Mouse (Mus musculus) hindbrain, embryonic 13.5 days (tissue): Measurements from ENCODE around the gene Gosr2. TPM values are rescaled to one million over a fixed set of nuclear protein-coding genes. Genes with fewer than 3 reads are reported as not detected.

Experiments
- ATAC-seq: fragments of 200-750 bp; cut with Nextera tagmentation; 2 replicates; pipeline ENCODE4 v1.8.0; 2017; ENCODE audit warnings: moderate TSS enrichment; ENCODE audit not compliant: low FRiP score
- H3K27ac ChIP-seq: fragments of 300-500 bp; sonication (generic); 2 replicates; pipeline ENCODE4 v1.5.1; 2015; ENCODE audit warnings: inconsistent platforms, mild to moderate bottlenecking, moderate library complexity
- H3K27me3 ChIP-seq: fragments of 300-500 bp; sonication (generic); 2 replicates; pipeline ENCODE4 v1.6.1; 2015; ENCODE audit warnings: mild to moderate bottlenecking, inconsistent platforms
- H3K36me3 ChIP-seq: fragments of 300-500 bp; sonication (generic); 2 replicates; pipeline ENCODE4 v1.6.1; 2015; ENCODE audit warnings: mild to moderate bottlenecking, inconsistent platforms
- H3K4me1 ChIP-seq: fragments of 300-500 bp; sonication (generic); replicated peaks from 2 replicates; pipeline ENCODE4 v1.6.1; 2015; ENCODE audit warnings: inconsistent platforms
- H3K4me2 ChIP-seq: fragments of 300-500 bp; sonication (generic); 2 replicates; pipeline ENCODE4 v1.6.1; 2015; ENCODE audit warnings: inconsistent platforms, mild to moderate bottlenecking, moderate library complexity
- H3K4me3 ChIP-seq: fragments of 300-500 bp; sonication (generic); 2 replicates; pipeline ENCODE4 v1.5.1; 2015; ENCODE audit warnings: mild to moderate bottlenecking, inconsistent platforms
- H3K9ac ChIP-seq: fragments of 300-500 bp; sonication (generic); 2 replicates; pipeline ENCODE4 v1.6.1; 2015; ENCODE audit warnings: mild to moderate bottlenecking, inconsistent platforms
- H3K9me3 ChIP-seq: fragments of 300-500 bp; sonication (generic); 2 replicates; pipeline ENCODE4 v1.6.1; 2016; ENCODE audit warnings: inconsistent platforms
- WGBS: fragments of 180-500 bp; shearing (Covaris S2); methylation state at CpG from one replicate; pipeline ENCODE4 v1.1.7; 2015; 5-methylcytosine and 5-hydroxymethylcytosine counted together
- polyA plus RNA-seq: library from polyadenylated mRNA; unstranded; fragments of >200 nt; fragmentation: Nextera tagmentation; extraction: Ambion mirVana; gene quantifications from 2 replicates; pipeline ENCODE4 v1.2.1, GENCODE M21; 2015

Gene Gosr2
- polyA plus RNA-seq, 1 experiment from 2014 or later, result 90.7 TPM

DNA sequence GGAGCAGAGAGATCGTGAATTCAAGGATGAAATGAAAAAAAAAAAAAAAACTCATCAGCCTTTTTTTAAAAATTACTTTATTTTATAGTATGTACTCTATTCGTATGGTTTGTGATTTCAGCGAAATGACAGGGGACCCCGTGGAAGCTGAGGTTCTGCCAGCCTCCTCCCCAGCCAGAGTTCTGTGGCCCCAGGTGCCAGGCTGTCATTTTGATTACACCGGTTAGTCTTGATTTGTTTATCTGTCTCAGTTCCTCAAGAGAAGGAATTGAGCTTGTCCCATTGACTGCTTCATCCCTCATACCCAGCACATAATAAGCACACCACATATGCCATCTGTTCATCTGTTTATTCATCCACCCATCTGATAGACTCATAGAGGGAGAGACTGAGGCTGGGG is 21.7 kb upstream of the Gosr2 start:
- no peaks in the 10 kb centered on the region for H3K36me3 ChIP-seq
- WGBS, result 71% methylated on average over 5 of the region's 5 CpGs

DNA sequence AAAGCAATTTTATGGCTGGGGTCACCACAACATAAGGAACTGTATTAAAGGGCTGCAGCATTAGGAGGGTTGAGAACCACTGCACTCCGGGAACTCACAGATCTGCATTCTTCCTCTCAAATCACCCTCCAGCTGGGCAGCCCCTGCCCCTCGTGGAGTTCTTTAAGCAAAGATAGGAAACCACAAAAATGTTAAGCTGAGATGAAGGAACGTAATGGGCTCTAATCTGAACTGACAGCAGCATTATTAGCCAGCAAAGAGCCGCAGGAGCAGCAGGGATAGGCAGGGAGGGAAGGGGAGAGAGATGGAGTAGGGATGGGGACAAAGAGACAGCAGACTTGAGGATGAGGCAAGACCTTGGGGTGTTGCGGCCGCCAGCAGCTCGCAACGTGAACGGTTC is 19.3 kb upstream of the Gosr2 start:
- no peak overlapping the region for H3K4me3 ChIP-seq
- H3K4me2 ChIP-seq, result no peak overlapping the region
- no peak overlapping the region for H3K9ac ChIP-seq
- no peaks in the 10 kb centered on the region for H3K36me3 ChIP-seq
- no peaks in the 10 kb centered on the region for H3K9me3 ChIP-seq
- no peak for ATAC-seq
- H3K27ac ChIP-seq, result peak overlapping the region; percentile 14; the same call in 1 of the 2 replicates
- no peaks in the 10 kb centered on the region for H3K27me3 ChIP-seq
- WGBS, result 64% methylated on average over 9 of the region's 9 CpGs
- H3K4me1 ChIP-seq, result peaks cover 6% of the 10 kb centered on the region

More for the DNA sequence above, 21.7 kb upstream of the Gosr2 start:
- H3K4me1 ChIP-seq, result peaks cover 12% of the 10 kb centered on the region
- no peaks in the 10 kb centered on the region for H3K9me3 ChIP-seq
- no peak overlapping the region for H3K4me2 ChIP-seq
- no peaks in the 10 kb centered on the region for H3K27me3 ChIP-seq
- no peak overlapping the region for H3K9ac ChIP-seq
- no peak overlapping the region for H3K4me3 ChIP-seq
- ATAC-seq, result no peak
- no peak overlapping the region for H3K27ac ChIP-seq

DNA sequence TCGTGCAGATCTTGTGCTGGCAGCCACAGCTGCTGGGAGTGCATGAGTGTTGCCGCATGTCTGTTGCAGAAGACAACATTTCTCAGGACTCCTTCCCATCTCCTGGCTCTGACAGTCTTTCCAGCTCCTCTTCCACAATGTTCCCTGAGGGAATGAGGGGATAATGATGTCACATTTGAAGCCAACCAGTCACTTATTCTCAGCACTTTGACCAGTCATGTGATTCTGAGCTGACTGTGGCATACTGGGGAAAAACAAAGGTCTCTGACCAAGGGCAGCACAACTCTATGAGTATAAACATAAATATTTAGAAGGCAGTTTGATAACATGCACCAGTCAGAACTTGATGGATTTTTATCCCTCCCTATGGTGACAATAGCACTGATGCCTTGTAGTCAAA is 16.4 kb upstream of the Gosr2 start:
- Histone ChIP-seq H3K9me3 (no peaks in the 10 kb centered on the region), H3K4me1 (no peaks in the 10 kb centered on the region; the same call in 1 of the 2 replicates), H3K9ac (no peak overlapping the region), H3K4me2 (no peak overlapping the region), H3K36me3 (no peaks in the 10 kb centered on the region), H3K27me3 (no peaks in the 10 kb centered on the region), H3K27ac (no peak overlapping the region), H3K4me3 (no peak overlapping the region)
- 92% methylated on average over 2 of the region's 2 CpGs for WGBS
- no peak for ATAC-seq

DNA sequence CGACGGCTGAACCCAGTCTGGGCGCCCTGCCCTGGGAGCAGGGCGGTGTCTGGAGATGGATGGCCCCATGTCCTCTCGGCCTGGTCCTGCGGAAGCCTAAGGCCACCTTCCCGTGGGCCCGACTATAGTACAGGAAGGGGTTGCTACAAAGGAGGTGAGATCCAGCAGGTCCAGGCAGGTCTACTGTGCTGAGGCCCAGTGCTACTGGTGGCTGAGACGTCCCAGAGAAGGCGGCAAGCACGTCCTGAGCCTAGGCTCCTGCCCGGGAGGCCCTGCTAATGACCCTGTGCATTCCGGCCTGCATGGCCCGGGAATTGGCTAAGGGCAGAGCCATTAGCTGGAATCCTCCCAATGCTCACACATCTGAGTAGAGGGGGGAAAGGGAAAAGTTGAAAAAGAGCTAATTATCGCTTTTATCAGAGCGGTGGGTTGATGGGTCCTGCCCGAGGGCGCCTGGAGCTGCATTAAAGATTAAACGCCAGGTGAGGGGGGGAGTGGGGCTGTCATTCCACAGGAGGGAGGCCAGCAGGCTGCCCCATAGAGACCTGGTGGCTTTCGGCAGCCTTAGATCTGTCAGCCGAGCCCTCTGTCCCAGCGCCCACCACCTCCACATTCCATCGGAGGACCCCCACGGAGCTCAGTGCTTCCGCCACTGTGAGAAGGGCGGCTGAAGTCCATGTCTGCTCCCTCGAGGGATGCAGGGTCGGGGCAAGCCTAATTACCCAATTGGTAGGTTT is 14.3 kb upstream of the Gosr2 start:
- H3K9me3 ChIP-seq, result no peaks in the 10 kb centered on the region
- H3K4me3 ChIP-seq, result no peak overlapping the region
- H3K4me1 ChIP-seq, result no peaks in the 10 kb centered on the region
- ATAC-seq, result no peak
- H3K27me3 ChIP-seq, result no peaks in the 10 kb centered on the region
- no peaks in the 10 kb centered on the region for H3K36me3 ChIP-seq
- no peak overlapping the region for H3K4me2 ChIP-seq
- 70% methylated on average over 28 of the region's 28 CpGs for WGBS
- H3K27ac ChIP-seq, result no peak overlapping the region
- no peak overlapping the region for H3K9ac ChIP-seq

DNA sequence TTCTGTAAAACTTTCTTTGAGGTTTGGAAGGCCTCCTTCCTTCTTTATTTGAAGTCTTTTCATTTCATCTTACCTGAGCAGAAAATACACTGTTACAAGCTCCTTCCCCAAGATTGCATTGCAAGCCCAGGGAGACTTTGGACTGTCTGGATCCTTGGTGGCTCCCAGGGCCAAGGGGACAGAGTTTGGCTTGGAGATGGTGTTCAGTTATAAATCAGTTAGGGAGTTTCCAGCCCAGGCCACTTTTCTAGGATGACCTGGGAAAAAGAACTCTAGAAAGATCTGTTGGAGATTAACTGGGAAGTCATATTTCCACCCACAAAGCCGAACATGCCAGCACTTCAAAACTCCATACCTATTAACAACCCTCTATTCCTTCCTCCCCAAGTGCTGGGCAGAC is 12.3 kb upstream of the Gosr2 start:
- no peak for ATAC-seq
- Histone ChIP-seq H3K27ac (no peak overlapping the region), H3K27me3 (no peaks in the 10 kb centered on the region), H3K9ac (no peak overlapping the region), H3K9me3 (no peaks in the 10 kb centered on the region), H3K4me3 (no peak overlapping the region), H3K36me3 (no peaks in the 10 kb centered on the region), H3K4me2 (no peak overlapping the region), H3K4me1 (no peaks in the 10 kb centered on the region)
- 96% methylated on average over 1 of the region's 1 CpGs for WGBS

DNA sequence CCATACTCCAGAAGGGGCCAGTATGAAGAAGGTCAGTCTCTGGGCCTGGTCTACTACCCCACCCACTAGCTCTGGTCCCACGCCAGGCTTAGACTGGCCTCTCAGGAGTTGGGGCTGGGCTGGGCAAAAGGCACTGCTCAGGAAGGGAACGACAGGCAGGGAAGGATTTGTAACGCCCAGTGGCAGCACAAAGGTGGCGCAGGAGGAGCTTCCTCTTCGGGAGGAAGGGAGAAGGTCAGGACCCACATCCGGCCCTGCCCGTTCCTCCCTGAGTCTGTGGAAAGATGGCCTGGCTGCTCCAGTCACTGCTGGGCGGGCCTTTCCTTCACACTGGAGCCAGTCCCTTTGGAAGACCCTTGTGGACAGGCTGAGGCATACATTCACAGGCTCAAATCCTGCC is 9.3 kb upstream of the Gosr2 start:
- H3K9me3 ChIP-seq, result no peaks in the 10 kb centered on the region
- no peak for ATAC-seq
- no peak overlapping the region for H3K9ac ChIP-seq
- WGBS, result 73% methylated on average over 8 of the region's 8 CpGs
- no peaks in the 10 kb centered on the region for H3K4me1 ChIP-seq
- no peak overlapping the region for H3K4me2 ChIP-seq
- H3K4me3 ChIP-seq, result no peak overlapping the region
- no peak overlapping the region for H3K27ac ChIP-seq
- H3K27me3 ChIP-seq, result no peaks in the 10 kb centered on the region
- H3K36me3 ChIP-seq, result no peaks in the 10 kb centered on the region

DNA sequence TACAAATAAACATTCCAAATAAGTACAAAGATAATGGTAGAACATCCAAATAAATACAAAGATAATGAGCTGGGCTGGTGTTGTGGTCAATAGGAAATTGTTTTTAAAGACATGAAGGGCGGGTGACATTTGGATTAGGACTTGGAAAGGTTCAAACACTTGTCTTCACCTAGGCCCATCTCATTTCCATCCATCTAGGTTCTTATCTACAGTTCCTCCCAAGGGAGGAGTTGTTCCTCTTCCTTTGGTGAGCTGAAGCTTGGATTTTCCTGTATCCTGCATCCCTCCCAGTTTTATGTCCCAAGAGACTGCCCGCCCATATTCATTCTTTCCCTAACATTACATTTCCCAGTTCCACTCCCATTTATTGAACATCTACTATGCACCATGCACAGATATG is 528 bp upstream of the Gosr2 start:
- WGBS, result 76% methylated on average over 2 of the region's 2 CpGs
- Histone ChIP-seq H3K36me3 (no peaks in the 10 kb centered on the region), H3K9ac (peak overlapping the region; percentile 93), H3K9me3 (no peaks in the 10 kb centered on the region), H3K27ac (peak overlapping the region; percentile 98), H3K4me2 (peak overlapping the region; percentile 71), H3K4me1 (peaks cover 30% of the 10 kb centered on the region), H3K27me3 (no peaks in the 10 kb centered on the region), H3K4me3 (peak overlapping the region; percentile 92)
- no peak for ATAC-seq

DNA sequence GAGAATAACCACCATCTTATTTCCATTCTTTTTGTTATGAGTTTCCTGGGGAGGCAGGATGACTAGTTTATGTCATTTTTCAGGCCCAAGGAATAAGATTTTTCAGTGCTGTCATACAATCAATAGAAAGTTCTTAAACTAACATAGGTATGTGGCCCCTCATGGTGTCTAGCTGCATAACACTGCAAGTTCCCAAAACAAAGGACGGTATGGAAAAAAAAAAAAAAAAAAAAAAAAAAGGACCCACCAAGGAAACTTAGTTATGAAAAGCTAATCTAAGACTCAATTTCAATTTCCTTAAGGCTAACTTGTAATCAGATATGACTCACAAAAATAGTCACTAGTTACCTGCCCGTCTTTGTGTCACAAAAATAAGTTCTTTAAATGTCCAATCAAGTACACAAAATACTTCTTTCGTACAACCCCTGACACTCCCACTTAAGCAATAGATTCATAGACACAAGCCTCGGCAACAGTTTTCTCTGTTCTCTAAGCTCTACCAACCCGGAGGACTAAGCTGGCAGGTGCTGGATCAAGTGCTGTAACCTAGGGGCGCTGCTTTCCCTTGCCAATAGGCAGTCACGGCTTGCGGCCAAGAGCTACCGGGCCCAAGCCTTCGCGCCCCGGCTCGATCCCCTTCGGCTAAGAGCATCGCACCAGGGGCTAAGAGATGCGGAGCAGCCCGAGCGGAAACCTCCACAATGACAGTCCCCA is 690 bp downstream of the Gosr2 start:
- no peak; the same call in 1 of the 2 replicates for ATAC-seq
- peak overlapping the region; percentile 71 for H3K4me2 ChIP-seq
- no peaks in the 10 kb centered on the region for H3K27me3 ChIP-seq
- H3K4me3 ChIP-seq, result peak overlapping the region; percentile 92
- H3K9ac ChIP-seq, result peak overlapping the region; percentile 93
- H3K9me3 ChIP-seq, result no peaks in the 10 kb centered on the region
- 2% methylated on average over 18 of the region's 18 CpGs for WGBS
- peaks cover 35% of the 10 kb centered on the region for H3K4me1 ChIP-seq
- H3K27ac ChIP-seq, result peak overlapping the region; percentile 98
- H3K36me3 ChIP-seq, result no peaks in the 10 kb centered on the region

DNA sequence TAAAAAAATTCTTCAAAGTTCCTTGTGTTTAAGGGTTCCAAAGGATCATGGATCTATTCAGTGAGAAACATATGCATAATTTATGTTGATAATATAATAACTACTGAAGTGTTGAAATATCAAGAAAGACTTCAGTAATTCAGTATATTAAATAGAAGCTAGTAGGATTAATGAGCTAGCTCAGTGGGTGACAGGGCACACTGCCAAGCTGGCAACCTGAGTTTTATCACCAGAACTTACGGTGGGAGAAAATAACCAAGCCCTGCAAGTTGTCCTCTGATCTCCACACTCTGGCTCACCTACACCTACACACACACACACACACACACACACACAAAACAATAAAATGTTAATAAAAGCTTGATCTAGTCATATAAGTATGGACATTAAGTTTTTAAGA is 4.5 kb downstream of the Gosr2 start:
- Histone ChIP-seq H3K4me1 (peaks cover 51% of the 10 kb centered on the region), H3K27me3 (no peaks in the 10 kb centered on the region), H3K36me3 (0 out of 2 replicates have a peak, but pooled peaks cover 4% of the 10 kb centered on the region), H3K27ac (no peak overlapping the region), H3K9ac (no peak overlapping the region), H3K9me3 (no peaks in the 10 kb centered on the region), H3K4me3 (no peak overlapping the region), H3K4me2 (no peak overlapping the region)
- no peak for ATAC-seq
- 55% methylated on average over 1 of the region's 1 CpGs for WGBS

DNA sequence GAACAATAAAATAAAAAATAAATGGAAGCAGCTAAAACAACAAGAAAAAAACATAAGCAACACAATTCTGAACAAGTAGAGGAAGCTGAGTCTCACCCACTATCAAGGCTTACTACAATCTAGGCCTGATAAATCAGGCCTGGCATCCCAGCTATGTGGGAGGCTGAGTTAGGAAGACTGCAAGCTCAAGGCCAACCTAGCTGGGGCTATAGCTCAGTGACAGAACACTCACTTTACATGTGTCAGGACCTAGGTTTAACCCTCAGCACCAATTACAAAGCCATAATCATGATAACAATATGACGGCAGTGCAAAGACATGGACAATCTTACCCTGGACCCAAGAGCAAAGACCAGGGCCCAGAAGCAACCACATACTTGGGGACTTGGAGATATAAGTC is 6.7 kb downstream of the Gosr2 start:
- Histone ChIP-seq H3K4me1 (peaks cover 41% of the 10 kb centered on the region), H3K36me3 (peaks cover 23% of the 10 kb centered on the region), H3K4me3 (no peak overlapping the region), H3K9ac (no peak overlapping the region), H3K27ac (no peak overlapping the region), H3K9me3 (no peaks in the 10 kb centered on the region), H3K4me2 (no peak overlapping the region), H3K27me3 (no peaks in the 10 kb centered on the region)
- WGBS, result 86% methylated on average over 1 of the region's 1 CpGs
- no peak for ATAC-seq

DNA sequence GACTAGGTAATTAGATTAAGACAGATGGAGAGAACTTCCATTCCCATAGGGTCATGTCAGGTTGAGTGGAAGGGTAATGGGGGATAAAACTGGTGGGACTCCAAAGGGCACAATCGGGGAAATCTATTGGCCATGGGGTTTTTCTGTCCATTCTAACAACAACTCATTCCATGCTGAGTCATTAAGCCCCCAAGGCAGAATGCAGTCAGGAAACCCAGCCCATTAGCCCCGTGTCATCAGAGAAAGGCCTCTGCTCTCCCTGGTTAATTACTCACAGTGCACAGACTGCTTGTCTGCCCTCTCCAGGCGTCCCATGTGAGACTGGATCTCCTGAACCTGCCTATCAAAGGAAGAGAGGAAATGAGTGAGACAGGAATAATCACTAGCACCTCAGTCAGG is 8.7 kb downstream of the Gosr2 start:
- Histone ChIP-seq H3K4me3 (no peak overlapping the region), H3K9ac (no peak overlapping the region), H3K27me3 (no peaks in the 10 kb centered on the region), H3K4me2 (no peak overlapping the region), H3K9me3 (no peaks in the 10 kb centered on the region), H3K27ac (no peak overlapping the region), H3K36me3 (peaks cover 44% of the 10 kb centered on the region), H3K4me1 (peaks cover 27% of the 10 kb centered on the region)
- no peak for ATAC-seq
- WGBS, result 39% methylated on average over 3 of the region's 3 CpGs

DNA sequence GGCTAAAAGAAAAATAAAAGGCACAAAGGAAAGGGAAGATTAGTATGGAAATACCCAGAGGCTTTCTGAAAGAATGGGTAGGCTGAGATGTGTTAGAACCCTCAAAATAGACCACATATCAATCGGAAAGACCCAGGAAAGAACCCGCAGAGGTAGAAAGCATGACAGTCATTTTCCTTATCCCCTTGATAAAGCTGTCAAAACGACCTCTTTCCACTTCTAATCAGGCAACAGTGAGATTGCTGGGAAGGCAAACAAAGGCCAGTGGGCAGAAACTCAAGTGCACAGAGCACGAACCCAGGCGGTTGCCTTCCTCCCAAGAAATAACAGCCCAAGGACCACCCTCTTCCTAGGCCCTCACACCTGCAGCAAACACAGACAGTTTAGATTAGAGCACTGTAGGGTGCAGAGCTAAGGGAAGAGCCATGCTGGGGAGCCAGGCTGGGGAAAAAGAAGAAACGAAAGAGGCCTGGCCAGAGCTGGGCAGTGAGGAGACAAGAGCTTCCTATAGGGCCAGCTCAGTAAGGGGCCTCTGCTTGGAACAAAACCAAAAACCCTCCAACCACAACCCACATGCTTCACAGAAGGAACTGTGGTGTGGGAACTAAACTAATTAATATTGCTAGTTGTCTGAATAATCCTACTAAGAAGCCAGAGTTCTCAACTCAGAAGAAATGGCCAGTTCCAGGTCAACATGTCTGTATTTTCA is 9.3 kb downstream of the Gosr2 start:
- H3K4me2 ChIP-seq, result no peak overlapping the region
- no peaks in the 10 kb centered on the region for H3K9me3 ChIP-seq
- ATAC-seq, result no peak
- H3K4me1 ChIP-seq, result peaks cover 27% of the 10 kb centered on the region
- H3K27ac ChIP-seq, result no peak overlapping the region
- H3K27me3 ChIP-seq, result no peaks in the 10 kb centered on the region
- no peak overlapping the region for H3K4me3 ChIP-seq
- peaks cover 50% of the 10 kb centered on the region for H3K36me3 ChIP-seq
- 75% methylated on average over 6 of the region's 6 CpGs for whole genome bisulfite sequencing
- H3K9ac ChIP-seq, result no peak overlapping the region
